Mouse (Mus musculus) thymus, postnatal 10 days (tissue): ENCODE measurements at regions not wholly inside any gene's neighbourhood (a gene's known extent, or its start where the extent isn't known, plus 50 kb on each side); places are given as distances from the start of the nearest gene placed in this dataset.

Experiments
- DNase-seq, 2 experiments: peaks; one replicate each; pipeline ENCODE4 v3.0.0; 2021; ENCODE audit warnings: low spot score in 2 of 2

DNA sequence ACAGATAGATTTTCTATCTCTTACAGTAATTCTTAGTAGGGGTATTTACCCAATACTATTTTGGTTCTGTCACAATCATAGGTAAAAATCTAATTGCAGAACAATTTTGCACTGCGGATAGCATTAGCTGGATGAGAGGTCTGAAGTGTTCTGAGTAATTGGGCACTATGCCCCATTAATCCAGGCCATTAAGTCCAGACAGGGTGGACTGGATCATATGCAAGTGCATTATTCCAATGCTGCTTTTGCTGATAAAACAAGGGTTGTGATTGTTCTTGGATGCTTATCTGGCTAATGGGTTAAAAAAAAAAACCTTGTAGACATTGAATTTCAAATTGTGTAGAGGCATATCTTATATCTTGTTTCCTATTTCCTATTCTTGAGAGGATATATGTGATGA, 1732.6 kb upstream of the Gm6569 start:
- DNase-seq: no peak

- no peak for DNase-seq
These were observed 1728.4 kb upstream of the Gm6569 start for GRCm38 (mm10) chr15:72105830-72106413.

DNA sequence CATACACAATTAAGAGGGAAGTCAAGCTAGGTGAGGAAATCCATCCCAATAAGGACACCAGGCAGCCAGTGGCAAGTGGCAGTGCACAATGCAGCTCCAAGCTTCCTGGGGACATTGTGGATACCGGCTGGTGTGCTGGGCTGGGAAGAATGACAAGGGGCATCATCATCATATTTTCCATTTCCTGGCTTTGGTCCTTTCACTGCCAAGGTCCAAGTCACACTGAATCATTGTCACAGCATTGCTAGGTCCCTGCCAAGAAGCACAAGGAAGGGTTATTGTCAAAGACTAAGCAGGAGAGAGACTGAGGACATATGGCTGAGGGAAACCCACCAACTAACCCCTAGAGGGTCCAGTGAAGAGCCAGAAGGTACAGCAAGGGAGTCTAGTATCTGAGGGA, 1723.8 kb upstream of the Gm6569 start:
- no peak for DNase-seq

DNA sequence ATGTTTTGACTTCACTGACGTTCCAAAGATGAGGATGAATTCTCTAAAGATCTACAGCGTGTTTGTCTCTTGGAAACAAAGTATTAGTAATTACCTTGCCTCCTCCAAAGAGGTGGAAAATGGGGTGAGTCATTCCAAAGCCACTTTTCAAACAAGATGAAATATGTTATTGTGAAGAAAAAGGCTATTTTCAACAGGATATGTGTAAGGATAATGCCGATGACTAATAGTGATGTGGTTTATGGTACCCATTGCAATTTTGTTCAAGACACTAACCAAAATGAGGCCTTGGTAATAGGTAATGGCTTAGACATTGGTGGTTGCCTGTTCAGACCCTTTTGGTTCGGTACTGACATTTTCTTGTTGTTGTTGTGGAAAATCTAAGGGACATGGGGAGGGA, 1717.6 kb upstream of the Gm6569 start:
- DNase-seq: no peak

DNA sequence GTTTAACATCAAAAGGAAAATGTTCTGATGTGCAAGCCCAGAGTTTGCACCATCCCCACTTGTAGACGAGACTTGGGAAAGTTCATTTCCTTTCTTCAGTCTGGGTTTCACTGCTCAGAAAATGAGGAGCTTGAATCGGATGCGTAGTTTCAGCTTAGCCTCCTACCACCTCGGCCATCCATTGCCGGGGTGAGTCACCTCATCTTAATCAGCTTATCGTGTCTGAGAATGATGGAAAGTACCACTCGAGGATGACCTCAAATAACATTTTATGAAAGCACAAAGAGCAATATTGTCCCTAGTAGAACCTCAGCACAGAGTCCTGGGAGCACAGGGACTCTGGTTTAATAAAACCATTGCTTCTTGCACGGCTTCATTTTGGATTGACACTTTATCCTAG, 1700.1 kb upstream of the Gm6569 start:
- DNase-seq: no peak

- no peak for DNase-seq
These were observed 1698.3 kb upstream of the Gm6569 start for GRCm38 (mm10) chr15:72135992-72136617.

GRCm38 (mm10) chr15:72140122-72140521, 1694.2 kb upstream of the Gm6569 start:
- no peak for DNase-seq

DNA sequence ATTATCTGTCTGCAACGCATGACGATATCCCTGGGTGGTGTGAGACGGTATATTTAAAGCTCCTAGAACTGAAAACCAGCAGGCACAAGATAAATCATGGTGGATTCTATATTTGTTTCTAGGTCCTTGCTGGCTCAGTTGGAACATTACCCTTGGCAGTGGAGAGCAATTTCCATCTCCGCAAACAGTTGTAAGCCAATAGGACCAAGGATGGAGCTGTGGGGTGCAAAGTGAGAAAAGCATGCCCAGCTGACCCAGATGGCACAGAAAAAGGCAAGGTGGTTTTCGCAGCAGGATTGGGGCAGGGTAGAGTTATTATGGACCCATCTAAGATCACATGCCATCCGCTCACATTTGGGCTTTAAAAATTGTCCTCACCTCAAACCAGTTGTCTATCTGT, 1683.8 kb upstream of the Gm6569 start:
- no peak for DNase-seq

DNA sequence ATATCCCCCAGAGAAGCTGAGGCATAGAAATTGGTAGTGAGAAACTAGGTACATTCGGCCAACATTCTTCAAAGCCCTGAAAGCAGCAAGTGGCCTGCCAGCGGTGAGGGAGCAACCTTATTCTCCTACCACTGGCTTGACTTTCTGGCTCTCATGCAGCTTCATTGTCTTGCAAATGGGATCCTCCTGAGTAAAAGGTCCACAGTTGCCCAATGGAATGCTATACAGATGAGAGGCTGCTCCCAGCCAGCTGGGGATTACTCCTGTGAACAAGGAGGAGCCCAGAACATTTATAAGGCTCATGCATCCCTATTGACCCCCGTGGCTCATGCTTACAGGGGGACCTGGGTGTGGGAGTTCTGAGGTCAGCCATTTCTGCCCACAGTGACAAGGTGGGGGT, 1675.9 kb upstream of the Gm6569 start:
- DNase-seq: no peak

DNA sequence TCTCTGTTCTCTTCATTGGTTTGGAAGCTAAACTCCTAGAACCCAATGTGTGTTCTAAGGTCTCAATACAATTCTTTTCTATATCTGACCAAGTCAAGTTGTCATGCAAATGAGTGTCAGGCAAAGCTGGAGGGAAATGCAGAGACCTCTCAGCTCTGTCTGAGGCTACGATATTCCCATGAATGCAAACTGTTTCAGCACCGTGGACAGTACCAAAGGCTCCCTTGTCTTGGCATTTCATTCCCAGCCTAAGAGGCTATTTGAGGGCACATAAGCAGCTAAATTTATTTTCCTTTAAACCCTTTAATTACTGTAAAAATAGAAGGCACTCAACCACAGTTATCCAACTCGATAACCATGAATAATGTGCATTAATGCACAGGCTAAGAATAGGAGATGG, 1633.5 kb upstream of the Gm6569 start:
- DNase-seq: no peak

DNA sequence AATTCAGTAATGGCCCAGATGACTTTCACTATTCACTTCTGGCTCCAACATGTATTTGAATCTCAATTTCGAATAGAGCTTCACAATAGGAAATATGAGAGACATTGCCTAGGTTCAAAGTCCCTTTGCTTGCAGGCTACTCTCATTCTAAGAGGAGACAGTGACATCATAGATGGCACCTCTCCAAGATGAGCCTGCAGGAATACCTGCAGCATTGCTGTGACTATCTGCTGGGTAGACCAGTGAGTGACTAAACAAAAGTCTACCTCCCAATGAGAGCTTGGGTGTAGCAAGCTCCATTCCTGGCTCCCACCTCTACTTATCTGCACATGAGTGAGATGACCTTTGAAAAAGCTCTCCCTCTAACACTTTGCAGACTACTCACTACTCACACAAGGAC, 1632.6 kb upstream of the Gm6569 start:
- DNase-seq: no peak

- DNase-seq: no peak
These were observed 1629.0 kb upstream of the Gm6569 start for GRCm38 (mm10) chr15:72205240-72205799.

DNA sequence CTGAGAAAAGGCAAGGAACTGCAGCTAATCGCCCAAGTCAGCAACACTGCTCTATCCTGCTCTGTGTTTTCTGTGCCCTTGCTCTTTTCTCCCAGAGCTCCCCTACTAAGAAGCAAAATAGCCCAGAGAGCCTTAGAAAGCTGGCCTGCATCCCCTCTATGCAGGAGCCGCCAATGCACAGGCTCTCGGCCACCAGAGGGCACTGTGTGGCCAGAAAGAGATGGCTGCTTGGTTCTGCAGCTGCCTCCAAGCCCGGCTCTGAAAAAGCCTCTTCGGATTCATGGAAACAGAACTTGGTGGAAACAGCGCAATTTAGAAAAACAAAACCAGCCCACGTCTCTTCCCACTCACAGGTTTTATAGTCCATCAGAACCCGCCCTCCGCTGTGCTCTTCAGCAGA, 1628.4 kb upstream of the Gm6569 start:
- DNase-seq: peak in 1 of 2 experiments; percentile 35

DNA sequence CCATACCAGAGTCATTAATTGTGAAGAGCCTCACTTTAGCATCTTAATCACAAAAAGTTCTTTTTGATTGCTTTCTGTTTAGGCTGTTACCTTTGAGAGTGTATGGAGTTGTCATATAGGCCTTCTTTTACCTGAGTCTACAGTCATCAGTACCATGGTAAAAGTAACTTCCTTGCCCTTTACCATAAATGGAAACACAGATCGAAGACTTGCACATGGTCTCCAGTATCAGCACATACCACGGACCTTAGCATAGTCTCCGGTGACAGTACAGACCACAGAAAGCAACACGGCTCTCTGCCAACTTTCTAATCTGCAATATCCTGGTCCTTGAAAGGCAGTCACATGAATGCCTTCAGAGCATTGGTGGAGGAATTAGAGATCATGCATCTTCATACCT, 1626.8 kb upstream of the Gm6569 start:
- no peak for DNase-seq

GRCm38 (mm10) chr15:72208076-72208475, 1626.3 kb upstream of the Gm6569 start:
- DNase-seq: no peak

DNA sequence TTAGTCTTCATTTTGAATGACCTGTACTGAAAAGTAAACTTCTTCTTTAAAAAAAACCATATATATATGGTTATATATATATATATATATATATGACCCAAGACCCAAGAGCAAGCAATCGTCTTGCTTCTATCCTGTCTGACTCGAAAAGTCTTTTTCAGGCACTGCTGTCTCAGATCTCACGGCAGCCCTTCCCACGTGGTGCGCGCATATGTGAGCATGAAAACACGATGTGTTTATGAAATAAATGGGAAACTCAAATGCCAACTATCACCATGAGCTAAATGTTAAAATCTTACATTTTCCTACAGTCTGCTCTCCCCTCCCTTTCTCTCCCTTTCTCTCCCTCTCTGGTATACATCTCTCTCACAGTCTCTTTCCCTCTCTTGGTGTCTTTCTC, 1625.4 kb upstream of the Gm6569 start:
- DNase-seq: no peak

DNA sequence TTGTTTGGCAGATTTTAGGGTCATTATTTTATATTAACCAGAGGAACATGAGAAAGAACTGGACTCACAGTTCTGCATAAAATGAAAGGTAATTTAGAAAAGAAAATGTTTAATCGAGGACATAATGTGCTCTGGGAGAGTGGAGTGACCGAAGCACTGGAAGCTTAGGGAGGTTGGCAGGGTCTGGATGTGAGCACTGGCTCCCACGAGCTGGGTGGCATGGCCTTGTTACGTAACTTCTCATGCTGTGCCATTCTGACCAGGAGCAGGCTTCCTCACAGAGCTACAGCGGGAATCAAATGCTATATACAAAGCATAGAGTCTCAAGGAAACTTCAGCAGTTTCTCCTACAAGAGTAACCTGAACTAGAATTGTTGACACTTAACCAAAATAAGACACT, 1616.6 kb upstream of the Gm6569 start:
- no peak for DNase-seq

GRCm38 (mm10) chr15:72219985-72220384, 1614.4 kb upstream of the Gm6569 start:
- no peak for DNase-seq

DNA sequence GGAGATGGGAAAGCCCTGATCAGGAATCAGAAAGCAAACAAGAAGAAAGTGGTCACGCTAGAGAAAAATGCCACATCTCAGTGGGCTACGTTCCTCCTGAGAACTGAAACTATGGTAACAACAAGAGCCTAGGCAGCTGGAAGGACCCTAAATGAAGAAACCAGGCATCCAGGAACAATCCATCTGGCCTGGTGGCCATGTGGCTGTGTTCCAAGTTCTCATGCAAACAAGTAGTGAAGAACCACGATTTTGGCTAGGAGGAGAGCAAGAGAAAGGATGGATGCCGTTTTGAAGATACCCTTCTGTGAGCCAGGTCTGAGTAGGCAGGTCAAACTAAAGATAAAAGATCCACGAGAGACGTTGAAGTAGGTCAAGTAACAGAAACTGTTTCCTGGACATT, 1613.6 kb upstream of the Gm6569 start:
- no peak for DNase-seq

DNA sequence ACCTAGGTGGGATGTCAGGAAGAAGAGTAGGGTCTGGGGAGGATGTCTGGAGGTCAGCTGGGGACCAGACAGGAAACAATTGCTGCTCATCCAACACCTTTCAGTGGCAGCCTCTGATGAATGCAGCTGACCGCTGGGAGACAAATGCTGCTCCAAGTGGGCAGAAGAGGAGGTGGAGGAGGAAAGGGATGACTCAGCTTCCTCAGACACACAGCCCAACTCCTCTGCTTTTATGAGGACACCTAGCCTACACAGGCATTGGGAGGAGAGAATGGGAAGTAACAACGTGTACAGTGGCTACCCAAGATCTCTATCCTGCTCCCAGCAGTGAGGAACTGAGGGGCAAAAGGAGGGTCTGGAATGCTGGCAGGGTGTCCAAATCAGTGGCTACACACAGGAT, 1602.0 kb upstream of the Gm6569 start:
- no peak for DNase-seq

- no peak for DNase-seq
These were observed 1569.7 kb upstream of the Gm6569 start for GRCm38 (mm10) chr15:72264619-72265018.

DNA sequence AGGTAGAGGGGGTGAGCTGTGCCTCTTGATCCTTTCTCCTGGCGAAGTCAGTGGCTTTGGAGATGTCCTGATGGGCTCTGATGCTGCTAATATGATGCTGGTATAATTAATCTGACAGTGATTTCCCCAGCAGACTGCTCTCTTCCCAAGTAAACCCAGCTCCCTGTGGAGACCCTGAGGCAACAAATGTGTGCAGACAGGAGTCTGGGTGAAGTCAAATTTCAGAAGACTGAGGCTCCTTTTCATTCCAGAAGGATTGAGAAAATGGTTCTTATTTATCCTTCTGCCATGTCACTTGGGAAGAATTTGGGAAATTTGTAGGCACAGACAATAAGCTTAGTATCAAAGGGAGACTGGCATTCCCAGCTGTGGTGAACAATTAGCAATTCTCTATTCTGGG, 1550.5 kb upstream of the Gm6569 start:
- no peak for DNase-seq

DNA sequence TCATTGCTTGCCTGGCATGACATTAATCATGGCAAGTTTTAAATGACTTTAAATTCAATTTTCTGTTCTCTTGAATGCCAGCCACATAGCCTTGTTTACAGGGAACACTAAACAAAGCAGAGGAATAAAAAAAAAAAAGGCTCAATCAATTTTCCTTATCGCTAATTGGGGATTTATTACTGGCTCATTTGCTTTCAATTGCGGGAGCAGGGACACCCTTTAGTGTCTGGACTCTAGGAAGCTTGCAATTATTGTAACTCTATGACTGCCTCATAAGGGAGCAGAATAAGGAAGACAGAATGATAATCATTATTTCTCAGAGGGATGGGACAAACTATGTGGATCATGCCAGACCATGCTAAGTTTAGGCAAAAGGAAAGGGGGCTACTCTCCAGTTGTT, 1537.7 kb upstream of the Gm6569 start:
- DNase-seq: no peak

- DNase-seq: no peak
These were observed 1521.9 kb upstream of the Gm6569 start for GRCm38 (mm10) chr15:72312417-72312816.
